Mouse (Mus musculus) cerebellum, adult 2 months (tissue): ENCODE measurements around the gene Clmn. TPM values are rescaled to one million over a fixed set of nuclear protein-coding genes. Genes with fewer than 3 reads are reported as not detected.
A peak's percentile ranks its signal among the peaks of the same experiment; 100 is the strongest.

ENCODE experiments used
- DNase-seq, 2 experiments: peaks; one replicate each; pipeline ENCODE4 v3.0.0; 2021
- H3K27ac ChIP-seq: fragments of 200-500 bp; 2 replicates; pipeline ENCODE4 v1.5.1; 2012; ENCODE audit warnings: low read length, control low read depth, inconsistent platforms; ENCODE audit not compliant: insufficient read depth
- H3K27me3 ChIP-seq: fragments of 200-500 bp; 2 replicates; pipeline ENCODE4 v1.6.1; 2012; ENCODE audit warnings: inconsistent platforms, mild to moderate bottlenecking, low read length, moderate library complexity; ENCODE audit not compliant: control insufficient read depth, insufficient read depth
- H3K4me1 ChIP-seq: fragments of 200-500 bp; 2 replicates; pipeline ENCODE4 v1.6.1; 2011; ENCODE audit warnings: low read length; ENCODE audit not compliant: control insufficient read depth, insufficient read depth
- H3K4me3 ChIP-seq: fragments of 200-500 bp; replicated peaks from 2 replicates; pipeline ENCODE3; 2011; ENCODE audit warnings: mild to moderate bottlenecking, low read depth, low read length, control low read depth; ENCODE audit not compliant: insufficient read depth
- CTCF ChIP-seq: fragments of 200-500 bp; IDR thresholded peaks from 2 replicates; pipeline ENCODE4 v1.5.1; 2011; ENCODE audit warnings: low read depth, mild to moderate bottlenecking, control low read depth, low read length, moderate library complexity, borderline replicate concordance; ENCODE audit not compliant: insufficient read depth
- POLR2A ChIP-seq: fragments of 200-500 bp; IDR thresholded peaks from 2 replicates; pipeline ENCODE4 v1.6.1; 2011; ENCODE audit warnings: low read length, control low read depth, borderline replicate concordance; ENCODE audit not compliant: insufficient read depth
- WGBS: fragments of 180-500 bp; shearing (Covaris S2); methylation state at CpG from one replicate; pipeline ENCODE4 v1.1.7; 2018; 5-methylcytosine and 5-hydroxymethylcytosine counted together
- polyA plus RNA-seq: library from polyadenylated mRNA; depleted of rRNA; stranded (reverse); fragments of >200 nt; gene quantifications from 2 replicates; pipeline ENCODE4 v1.2.3, GENCODE M21; 2012

Clmn gene
- polyA plus RNA-seq, 1 experiment = 30.6 TPM

DNA sequence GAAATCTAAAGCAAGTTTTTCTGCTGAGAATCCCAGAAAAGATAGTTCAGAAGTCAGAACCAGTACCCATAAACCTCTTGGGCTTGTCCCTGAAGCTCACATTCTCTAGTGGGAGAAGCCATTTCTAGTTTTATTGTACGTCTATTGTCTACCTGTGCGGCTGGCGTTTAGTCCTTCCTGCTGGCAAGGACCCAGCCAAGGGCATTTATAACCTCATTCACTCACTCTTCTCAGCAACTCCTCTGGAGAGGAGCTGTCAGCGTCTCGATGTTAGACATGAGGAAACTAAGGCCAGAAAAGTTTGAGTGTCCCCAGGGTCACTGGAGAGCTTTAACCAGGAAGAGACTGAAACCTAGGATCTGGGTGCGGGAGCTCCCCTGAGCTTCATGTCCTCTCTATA lies 7.1 kb upstream of the Clmn start:
- TF ChIP-seq POLR2A = no peak
- WGBS = 92% methylated on average over 6 of the region's 6 CpGs
- no peak for DNase-seq

GRCm38 (mm10) chr12:104869737-104870136 lies 4.9 kb upstream of the Clmn start:
- no peak overlapping the region for H3K4me3 ChIP-seq
- no peak for DNase-seq
- H3K4me1 ChIP-seq = peaks cover 3% of the 10 kb centered on the region
- TF ChIP-seq CTCF (no peak), POLR2A (no peak)
- peaks cover 3% of the 10 kb centered on the region; the same call in 1 of the 2 replicates for H3K27me3 ChIP-seq
- 49% methylated on average over 3 of the region's 3 CpGs for WGBS
- no peak overlapping the region for H3K27ac ChIP-seq

More for the DNA sequence above, 7.1 kb upstream of the Clmn start:
- H3K4me1 ChIP-seq = no peaks in the 10 kb centered on the region
- no peak overlapping the region for H3K27ac ChIP-seq
- no peaks in the 10 kb centered on the region for H3K27me3 ChIP-seq
- no peak overlapping the region for H3K4me3 ChIP-seq

- TF ChIP-seq POLR2A (no peak), CTCF (no peak)
- Histone ChIP-seq H3K4me1 (peaks cover 3% of the 10 kb centered on the region), H3K27ac (no peak overlapping the region), H3K27me3 (peaks cover 5% of the 10 kb centered on the region; the same call in 1 of the 2 replicates), H3K4me3 (no peak overlapping the region)
- 83% methylated on average over 3 of the region's 3 CpGs for WGBS
- no peak for DNase-seq
Measured at GRCm38 (mm10) chr12:104868430-104868829, 3.6 kb upstream of the Clmn start.

DNA sequence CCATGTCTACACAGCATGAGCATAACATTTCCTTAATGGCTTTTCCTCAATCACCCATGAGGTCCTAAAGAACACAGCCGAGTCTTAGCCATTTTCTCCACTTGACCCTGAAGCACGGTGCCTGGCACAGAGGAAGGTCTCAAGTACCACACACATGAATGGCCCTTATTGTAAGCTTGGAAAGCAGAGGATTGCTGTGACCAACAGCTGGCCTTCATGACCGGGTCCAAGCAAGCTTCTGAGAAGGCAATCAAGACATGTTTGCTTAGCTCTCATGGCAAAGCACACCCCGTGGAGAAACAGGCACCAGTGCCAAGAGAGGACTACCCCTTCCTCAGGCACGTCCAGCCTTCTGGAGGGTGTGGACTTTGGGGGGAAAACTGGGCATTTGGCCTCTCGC lies 3.0 kb upstream of the Clmn start:
- Histone ChIP-seq H3K4me1 (peaks cover 3% of the 10 kb centered on the region), H3K4me3 (no peak overlapping the region), H3K27me3 (peaks cover 5% of the 10 kb centered on the region; the same call in 1 of the 2 replicates), H3K27ac (no peak overlapping the region)
- no peak for TF ChIP-seq POLR2A
- TF ChIP-seq CTCF = no peak
- no peak for DNase-seq
- WGBS = 51% methylated on average over 6 of the region's 6 CpGs

- Histone ChIP-seq H3K27ac (peak overlapping the region; percentile 34; the same call in 1 of the 2 replicates), H3K4me1 (peaks cover 3% of the 10 kb centered on the region), H3K4me3 (peak overlapping the region; percentile 43), H3K27me3 (peaks cover 5% of the 10 kb centered on the region; the same call in 1 of the 2 replicates)
- TF ChIP-seq POLR2A (no peak), CTCF (no peak)
- 3% methylated on average over 9 of the region's 10 CpGs for WGBS
- DNase-seq = no peak
Measured at GRCm38 (mm10) chr12:104865166-104865535, 275 bp upstream of the Clmn start.

DNA sequence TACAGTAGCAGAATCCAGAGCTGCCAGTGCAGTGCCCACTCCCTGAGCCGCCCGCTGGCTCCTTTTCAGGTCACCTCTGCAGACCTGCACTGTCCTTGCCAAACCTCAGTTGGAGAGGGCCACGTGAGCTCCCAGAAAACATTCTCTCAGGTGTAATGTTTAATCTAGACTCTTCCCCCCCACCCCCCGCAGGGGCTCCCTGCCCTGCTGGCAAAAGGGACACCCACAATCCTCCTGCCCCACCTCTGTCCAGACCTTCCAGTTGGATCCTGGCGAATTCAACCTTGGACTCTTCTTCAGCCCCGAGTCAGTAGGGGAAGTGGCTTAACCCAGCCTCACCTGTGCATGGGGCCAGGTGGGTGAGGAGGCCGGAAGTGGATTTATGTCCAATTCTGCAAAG lies 1.2 kb downstream of the Clmn start:
- Histone ChIP-seq H3K4me1 (peaks cover 6% of the 10 kb centered on the region), H3K4me3 (no peak overlapping the region), H3K27me3 (peaks cover 5% of the 10 kb centered on the region; the same call in 1 of the 2 replicates), H3K27ac (no peak overlapping the region)
- no peak for DNase-seq
- 90% methylated on average over 7 of the region's 7 CpGs for WGBS
- no peak for TF ChIP-seq CTCF
- TF ChIP-seq POLR2A = no peak

GRCm38 (mm10) chr12:104859140-104859539 lies 5.7 kb downstream of the Clmn start:
- 42% methylated on average over 7 of the region's 7 CpGs for WGBS
- DNase-seq = no peak
- TF ChIP-seq POLR2A (no peak), CTCF (no peak)
- Histone ChIP-seq H3K27me3 (no peaks in the 10 kb centered on the region), H3K4me3 (no peak overlapping the region), H3K4me1 (peaks cover 3% of the 10 kb centered on the region; the same call in 1 of the 2 replicates), H3K27ac (peak overlapping the region; percentile 47; the same call in 1 of the 2 replicates)

GRCm38 (mm10) chr12:104858732-104859131 lies 6.1 kb downstream of the Clmn start:
- WGBS = 75% methylated on average over 5 of the region's 5 CpGs
- no peak overlapping the region for H3K4me3 ChIP-seq
- TF ChIP-seq CTCF = no peak
- TF ChIP-seq POLR2A = no peak
- peak overlapping the region; percentile 47; the same call in 1 of the 2 replicates for H3K27ac ChIP-seq
- no peak for DNase-seq
- no peaks in the 10 kb centered on the region for H3K27me3 ChIP-seq
- peaks cover 3% of the 10 kb centered on the region; the same call in 1 of the 2 replicates for H3K4me1 ChIP-seq

DNA sequence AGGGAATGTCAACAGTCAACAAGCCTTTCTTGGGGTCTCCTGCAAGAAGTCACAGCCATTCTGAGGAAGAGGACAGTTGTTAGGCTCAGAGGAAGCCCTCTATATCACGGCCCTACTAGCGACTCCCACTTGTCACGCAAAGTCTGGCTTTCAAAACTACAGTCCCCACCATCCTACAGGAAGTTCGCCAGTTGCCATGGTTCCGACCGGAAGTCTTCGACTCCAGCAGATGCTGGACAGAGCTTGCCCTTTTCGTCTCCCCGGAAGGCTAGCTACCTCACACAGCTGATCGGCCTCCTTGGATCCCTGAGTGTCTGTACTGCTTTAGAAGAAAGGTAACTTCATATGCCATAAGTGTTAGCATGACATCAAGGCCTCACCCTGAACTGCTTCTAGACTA lies 7.3 kb downstream of the Clmn start:
- TF ChIP-seq CTCF (no peak), POLR2A (no peak)
- no peak overlapping the region for H3K27ac ChIP-seq
- WGBS = 92% methylated on average over 10 of the region's 10 CpGs
- no peak overlapping the region for H3K4me3 ChIP-seq
- H3K27me3 ChIP-seq = no peaks in the 10 kb centered on the region
- H3K4me1 ChIP-seq = peaks cover 3% of the 10 kb centered on the region; the same call in 1 of the 2 replicates
- no peak for DNase-seq
